Mouse (Mus musculus): ENCODE results near the gene Cacnb1.

GRCm38 (mm10) chr11:97985727-97986677, 36.8 kb downstream of the Cacnb1 start, which contains the start of gene Plxdc1:
- TF ChIP-seq POLR2A (IDR thresholded peaks at IDR 0.05; ENCODE audit: low read depth, low read length) = no peak
- no peak for TF ChIP-seq CTCF (conservative IDR thresholded peaks at IDR 0.05; ENCODE audit: insufficient read depth, insufficient read length, low read depth, low read length)

Measured in kidney, adult 2 months (tissue).